Mouse (Mus musculus) liver, embryonic 12.5 days (tissue): Measurements from ENCODE around the gene Hoxd3. TPM values are rescaled to one million over a fixed set of nuclear protein-coding genes. Genes with fewer than 3 reads are reported as not detected.

Source experiments
- ATAC-seq: fragments of 200-750 bp; cut with Nextera tagmentation; 2 replicates; pipeline ENCODE4 v1.8.0; 2017; ENCODE audit warnings: moderate number of reproducible peaks, mild to moderate bottlenecking, moderate library complexity
- H3K27ac ChIP-seq: fragments of 300-500 bp; sonication (generic); 2 replicates; pipeline ENCODE4 v1.5.1; 2016; ENCODE audit warnings: mild to moderate bottlenecking
- H3K27me3 ChIP-seq: fragments of 300-500 bp; sonication (generic); replicated peaks from 2 replicates; pipeline ENCODE4 v1.6.1; 2016; ENCODE audit warnings: mild to moderate bottlenecking, moderate library complexity
- H3K36me3 ChIP-seq: fragments of 300-500 bp; sonication (generic); 2 replicates; pipeline ENCODE4 v1.6.1; 2016; ENCODE audit warnings: mild to moderate bottlenecking, moderate library complexity
- H3K4me1 ChIP-seq: fragments of 300-500 bp; sonication (generic); 2 replicates; pipeline ENCODE4 v1.6.1; 2016
- H3K4me2 ChIP-seq: fragments of 300-500 bp; sonication (generic); 2 replicates; pipeline ENCODE4 v1.6.1; 2016; ENCODE audit warnings: mild to moderate bottlenecking, moderate library complexity
- H3K4me3 ChIP-seq: fragments of 300-500 bp; sonication (generic); 2 replicates; pipeline ENCODE4 v1.5.1; 2016; ENCODE audit warnings: mild to moderate bottlenecking, moderate library complexity
- H3K9ac ChIP-seq: fragments of 300-500 bp; sonication (generic); 2 replicates; pipeline ENCODE4 v1.6.1; 2016; ENCODE audit warnings: mild to moderate bottlenecking, moderate library complexity
- H3K9me3 ChIP-seq: fragments of 300-500 bp; sonication (generic); replicated peaks from 2 replicates; pipeline ENCODE4 v1.6.1; 2016; ENCODE audit warnings: mild to moderate bottlenecking, moderate library complexity
- WGBS: fragments of 180-500 bp; shearing (Covaris S2); methylation state at CpG from one replicate; pipeline ENCODE4 v1.1.7; 2016; ENCODE audit not compliant: insufficient replicate concordance; 5-methylcytosine and 5-hydroxymethylcytosine counted together
- polyA plus RNA-seq: library from polyadenylated mRNA; unstranded; fragments of >200 nt; fragmentation: Nextera tagmentation; extraction: Ambion mirVana; gene quantifications from 2 replicates; pipeline ENCODE4 v1.2.1, GENCODE M21; 2016

Gene Hoxd3
- polyA plus RNA-seq, 1 experiment from 2014 or later = 0.18 TPM

- 2% methylated on average over 40 of the region's 40 CpGs for WGBS
- Histone ChIP-seq H3K27me3 (peaks cover 99% of the 10 kb centered on the region), H3K4me1 (peaks cover 13% of the 10 kb centered on the region; the same call in 1 of the 2 replicates), H3K36me3 (no peaks in the 10 kb centered on the region), H3K27ac (no peak overlapping the region), H3K4me3 (peak overlapping the region; percentile 30), H3K4me2 (peak overlapping the region; percentile 47), H3K9me3 (no peaks in the 10 kb centered on the region), H3K9ac (no peak overlapping the region)
- no peak for ATAC-seq
Measured at GRCm38 (mm10) chr2:74672481-74673362, 39.0 kb upstream of the Hoxd3 start.

GRCm38 (mm10) chr2:74673835-74674425 lies 37.8 kb upstream of the Hoxd3 start:
- WGBS = 2% methylated on average over 24 of the region's 24 CpGs
- no peak for ATAC-seq
- H3K4me2 ChIP-seq = no peak overlapping the region

GRCm38 (mm10) chr2:74674881-74675665 lies 36.7 kb upstream of the Hoxd3 start, which contains the start of gene Hoxd12:
Hoxd12 (plus strand) TSS chr2:74675013.
- no peak for ATAC-seq
- Histone ChIP-seq H3K27ac (no peak within 1 kb of the TSS), H3K9me3 (no peaks in the 10 kb centered on the region), H3K4me2 (no peak within 1 kb of the TSS), H3K9ac (no peak within 1 kb of the TSS), H3K27me3 (peaks cover 99% of the 10 kb centered on the region), H3K4me1 (0 out of 2 replicates have a peak, but pooled peaks cover 4% of the 10 kb centered on the region), H3K36me3 (no peaks in the 10 kb centered on the region), H3K4me3 (no peak within 1 kb of the TSS)
- 4% methylated on average over 47 of the region's 47 CpGs for WGBS

More at GRCm38 (mm10) chr2:74673835-74674425, 37.8 kb upstream of the Hoxd3 start:
- Histone ChIP-seq H3K9me3 (no peaks in the 10 kb centered on the region), H3K4me1 (0 out of 2 replicates have a peak, but pooled peaks cover 4% of the 10 kb centered on the region), H3K27ac (no peak overlapping the region), H3K4me3 (no peak overlapping the region), H3K27me3 (peaks cover 99% of the 10 kb centered on the region), H3K36me3 (no peaks in the 10 kb centered on the region), H3K9ac (no peak overlapping the region)

GRCm38 (mm10) chr2:74675666-74676282 lies 36.0 kb upstream of the Hoxd3 start:
- H3K27ac ChIP-seq = no peak overlapping the region
- H3K36me3 ChIP-seq = no peaks in the 10 kb centered on the region
- H3K4me2 ChIP-seq = no peak overlapping the region
- H3K9me3 ChIP-seq = no peaks in the 10 kb centered on the region
- 0 out of 2 replicates have a peak, but pooled peaks cover 4% of the 10 kb centered on the region for H3K4me1 ChIP-seq
- H3K4me3 ChIP-seq = no peak overlapping the region
- WGBS = 6% methylated on average over 24 of the region's 24 CpGs
- no peak overlapping the region for H3K9ac ChIP-seq
- ATAC-seq = no peak
- H3K27me3 ChIP-seq = peaks cover 100% of the 10 kb centered on the region

- under 1% methylated on average over 9 of the region's 9 CpGs for WGBS
- Histone ChIP-seq H3K4me1 (0 out of 2 replicates have a peak, but pooled peaks cover 4% of the 10 kb centered on the region), H3K27ac (no peak overlapping the region), H3K4me2 (no peak overlapping the region), H3K4me3 (no peak overlapping the region), H3K27me3 (peaks cover 100% of the 10 kb centered on the region), H3K9ac (no peak overlapping the region), H3K36me3 (no peaks in the 10 kb centered on the region), H3K9me3 (no peaks in the 10 kb centered on the region)
- no peak for ATAC-seq
Measured at GRCm38 (mm10) chr2:74676376-74677052, 35.2 kb upstream of the Hoxd3 start.

GRCm38 (mm10) chr2:74677106-74677505 lies 34.6 kb upstream of the Hoxd3 start:
- H3K36me3 ChIP-seq = no peaks in the 10 kb centered on the region
- no peak for ATAC-seq
- H3K9me3 ChIP-seq = no peaks in the 10 kb centered on the region
- no peak overlapping the region for H3K4me3 ChIP-seq
- H3K4me2 ChIP-seq = no peak overlapping the region
- H3K27ac ChIP-seq = no peak overlapping the region
- peaks cover 100% of the 10 kb centered on the region for H3K27me3 ChIP-seq
- 15% methylated on average over 2 of the region's 2 CpGs for WGBS
- no peak overlapping the region for H3K9ac ChIP-seq
- peaks cover 8% of the 10 kb centered on the region; the same call in 1 of the 2 replicates for H3K4me1 ChIP-seq

GRCm38 (mm10) chr2:74678891-74679595 lies 32.7 kb upstream of the Hoxd3 start, which contains the start of gene Hoxd11:
Hoxd11 (plus strand) TSS chr2:74679557.
- Histone ChIP-seq H3K4me3 (no peak within 1 kb of the TSS), H3K4me2 (no peak within 1 kb of the TSS), H3K27me3 (peaks cover 100% of the 10 kb centered on the region), H3K27ac (no peak within 1 kb of the TSS), H3K9ac (no peak within 1 kb of the TSS), H3K36me3 (no peaks in the 10 kb centered on the region), H3K4me1 (peaks cover 13% of the 10 kb centered on the region), H3K9me3 (no peaks in the 10 kb centered on the region)
- no peak for ATAC-seq
- WGBS = 4% methylated on average over 15 of the region's 15 CpGs

- ATAC-seq = no peak
- Histone ChIP-seq H3K9me3 (no peaks in the 10 kb centered on the region), H3K4me2 (no peak overlapping the region), H3K36me3 (no peaks in the 10 kb centered on the region), H3K27me3 (peaks cover 100% of the 10 kb centered on the region), H3K27ac (no peak overlapping the region), H3K4me1 (peaks cover 13% of the 10 kb centered on the region), H3K4me3 (no peak overlapping the region), H3K9ac (no peak overlapping the region)
- WGBS = 1% methylated on average over 26 of the region's 26 CpGs
Measured at GRCm38 (mm10) chr2:74679596-74679971, 32.1 kb upstream of the Hoxd3 start.

- H3K9ac ChIP-seq = no peak overlapping the region
- H3K9me3 ChIP-seq = no peaks in the 10 kb centered on the region
- H3K36me3 ChIP-seq = no peaks in the 10 kb centered on the region
- H3K27ac ChIP-seq = no peak overlapping the region
- peaks cover 13% of the 10 kb centered on the region for H3K4me1 ChIP-seq
- no peak overlapping the region for H3K4me2 ChIP-seq
- H3K4me3 ChIP-seq = no peak overlapping the region
- ATAC-seq = no peak
- H3K27me3 ChIP-seq = peaks cover 100% of the 10 kb centered on the region
- WGBS = under 1% methylated on average over 23 of the region's 23 CpGs
Measured at GRCm38 (mm10) chr2:74679980-74680379, 31.7 kb upstream of the Hoxd3 start.

GRCm38 (mm10) chr2:74680561-74681398 lies 30.9 kb upstream of the Hoxd3 start:
- no peak overlapping the region for H3K4me2 ChIP-seq
- H3K27me3 ChIP-seq = peaks cover 99% of the 10 kb centered on the region
- no peaks in the 10 kb centered on the region for H3K9me3 ChIP-seq
- no peak overlapping the region for H3K9ac ChIP-seq
- no peaks in the 10 kb centered on the region for H3K36me3 ChIP-seq
- ATAC-seq = no peak
- peaks cover 13% of the 10 kb centered on the region for H3K4me1 ChIP-seq
- WGBS = 3% methylated on average over 21 of the region's 21 CpGs
- no peak overlapping the region for H3K4me3 ChIP-seq
- H3K27ac ChIP-seq = no peak overlapping the region
